Mouse (Mus musculus) cerebellum, adult 2 months (tissue): Measurements from ENCODE around the gene Fubp1.

Experiments used
- CTCF ChIP-seq: fragments of 200-500 bp; IDR thresholded peaks from 2 replicates; pipeline ENCODE4 v1.5.1; 2011; ENCODE audit warnings: low read depth, mild to moderate bottlenecking, control low read depth, low read length, moderate library complexity, borderline replicate concordance; ENCODE audit not compliant: insufficient read depth
- POLR2A ChIP-seq: fragments of 200-500 bp; IDR thresholded peaks from 2 replicates; pipeline ENCODE4 v1.6.1; 2011; ENCODE audit warnings: low read length, control low read depth, borderline replicate concordance; ENCODE audit not compliant: insufficient read depth

DNA sequence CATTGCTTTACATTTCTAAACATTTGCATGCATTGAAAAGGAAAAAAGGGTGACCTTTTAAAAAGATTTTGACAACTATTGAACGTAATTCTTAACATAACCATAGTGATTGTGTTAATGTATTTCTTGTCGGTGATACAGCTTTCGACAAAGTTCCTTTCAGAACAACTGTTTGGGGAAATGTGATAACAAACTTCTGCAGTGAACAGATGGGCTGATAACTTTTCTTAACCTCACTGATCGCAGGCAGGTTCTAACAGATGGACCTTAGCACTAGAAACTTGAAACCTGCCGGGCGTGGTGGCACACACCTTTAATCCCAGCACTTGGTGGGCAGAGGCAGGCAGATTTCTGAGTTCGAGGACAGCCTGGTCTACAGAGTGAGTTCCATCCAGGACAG lies 18.6 kb downstream of the Fubp1 start:
- TF ChIP-seq POLR2A (no peak), CTCF (no peak)
